Mouse (Mus musculus): Measurements from ENCODE around the gene Ift20.
A peak's percentile ranks its signal among the peaks of the same experiment; 100 is the strongest.
"Not testable (repeated sequence)": the region's sequence is repeated elsewhere in the genome, so short reads cannot be mapped to it uniquely, and the experiment has no call there.

Ift20 gene

GRCm38 (mm10) chr11:78568827-78569226 lies 32.7 kb downstream of the Ift20 start:
- no peak for DNase-seq

GRCm38 (mm10) chr11:78569806-78570205 lies 33.6 kb downstream of the Ift20 start:
- DNase-seq = no peak

GRCm38 (mm10) chr11:78571441-78571840 lies 35.3 kb downstream of the Ift20 start:
- peak; percentile 52 for DNase-seq

GRCm38 (mm10) chr11:78571854-78572253 lies 35.7 kb downstream of the Ift20 start:
- DNase-seq = no peak

- not testable (repeated sequence) for DNase-seq
Measured at GRCm38 (mm10) chr11:78574031-78574430, 37.9 kb downstream of the Ift20 start.

- DNase-seq = no peak
Measured at GRCm38 (mm10) chr11:78574536-78574935, 38.4 kb downstream of the Ift20 start.

GRCm38 (mm10) chr11:78574975-78575374 lies 38.8 kb downstream of the Ift20 start:
- no peak for DNase-seq

GRCm38 (mm10) chr11:78582848-78583247 lies 46.7 kb downstream of the Ift20 start:
- no peak for DNase-seq

- no peak for DNase-seq
Measured at GRCm38 (mm10) chr11:78586099-78586498, 49.9 kb downstream of the Ift20 start.

- DNase-seq = not testable (repeated sequence)
Measured at GRCm38 (mm10) chr11:78587677-78588076, 51.5 kb downstream of the Ift20 start.
